Mouse (Mus musculus): Measurements from ENCODE around the gene Krt25.

Gene Krt25

DNA sequence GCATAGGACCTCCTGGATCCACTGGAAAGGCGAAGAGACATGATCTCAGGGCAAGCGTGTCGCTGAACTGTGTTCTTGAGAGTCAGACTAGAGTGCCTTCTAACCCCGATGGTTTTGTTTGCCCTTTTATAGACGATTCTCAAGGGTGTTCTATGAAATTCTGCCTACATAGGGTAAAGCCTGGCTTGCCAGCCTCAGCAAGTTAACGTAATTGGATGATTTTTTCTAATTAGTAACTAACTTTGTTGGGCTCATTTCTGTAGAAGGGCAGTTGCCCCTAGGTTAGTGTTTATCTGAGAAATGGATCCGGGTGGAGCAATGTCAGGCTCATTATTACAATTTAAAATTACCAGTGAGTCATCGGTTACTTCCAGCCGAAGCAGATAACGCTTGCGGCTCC is at the start of gene Krt25:
TSS of gene Krt25 (minus strand) at position 101 of the 400 bp plus-strand sequence.
- DNase-seq: no peak

DNA sequence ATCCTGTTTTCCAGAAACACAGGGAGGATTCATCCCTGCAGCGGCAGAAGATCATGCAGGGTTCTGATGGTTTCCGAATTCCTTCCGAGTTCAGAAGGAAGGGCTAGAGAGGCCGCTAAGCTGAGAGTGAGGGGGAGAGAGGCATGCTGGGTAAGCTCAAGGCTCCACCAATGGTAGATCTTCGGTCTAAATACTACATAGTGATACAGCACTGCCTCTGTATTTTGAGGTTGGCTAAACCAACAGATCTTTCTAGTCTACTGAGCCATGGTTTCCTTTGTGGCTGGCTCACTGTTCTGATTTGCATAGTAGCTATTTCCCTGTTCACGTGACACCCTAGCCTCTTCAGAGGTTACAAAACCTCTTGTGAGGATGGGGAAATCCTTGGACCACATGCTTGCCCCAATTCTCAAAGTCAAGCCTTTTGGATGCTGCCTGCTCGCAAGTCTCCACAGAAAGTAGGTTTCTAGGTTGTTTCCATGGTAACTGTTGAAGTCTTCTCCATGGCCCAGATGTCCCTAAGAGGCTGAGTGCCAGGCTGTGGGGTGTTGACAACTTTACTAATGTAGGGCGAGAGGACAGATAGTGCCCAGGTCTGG is 47.2 kb upstream of the Krt25 start:
- DNase-seq: no peak

DNA sequence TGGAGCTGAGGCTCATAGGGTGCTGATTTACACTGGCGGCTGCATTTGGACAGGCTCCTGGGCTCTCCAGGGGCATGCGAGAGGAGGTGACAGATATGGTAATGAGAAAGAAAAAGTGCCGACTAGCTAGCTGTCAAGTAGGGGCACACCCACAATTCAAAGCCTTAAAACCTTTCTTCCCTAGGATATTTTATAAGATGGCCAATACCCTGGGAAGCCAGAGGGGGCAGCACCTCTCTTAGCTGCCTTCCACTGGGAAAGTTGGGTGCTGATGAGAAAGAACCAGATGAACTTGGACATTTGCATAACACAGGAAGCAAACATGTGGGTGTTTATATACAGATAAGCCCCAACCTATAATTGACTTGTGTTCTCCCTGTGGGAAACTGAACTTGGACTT is 46.5 kb upstream of the Krt25 start:
- DNase-seq: no peak

DNA sequence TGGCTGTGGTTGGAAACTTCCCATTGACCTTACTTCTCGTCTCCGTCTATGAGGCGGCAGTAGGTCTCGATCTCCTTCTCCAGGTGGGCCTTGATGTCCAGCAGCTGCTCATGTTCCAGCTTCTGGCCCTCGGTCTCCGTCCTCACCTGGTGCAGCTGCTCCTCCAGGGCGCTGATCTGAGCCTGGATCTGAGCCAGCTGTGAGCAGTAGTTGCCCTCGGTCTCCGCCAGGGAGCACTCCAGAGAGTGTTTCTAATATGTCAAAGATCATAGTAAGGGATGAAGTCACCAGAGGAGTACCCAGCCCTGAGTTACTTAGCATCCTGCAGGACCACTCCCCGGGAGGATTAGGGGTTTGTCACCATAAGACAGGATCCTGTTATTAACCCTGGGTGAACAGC is 44.0 kb upstream of the Krt25 start:
- peak in 1 of 2 experiments; percentile 25 for DNase-seq

DNA sequence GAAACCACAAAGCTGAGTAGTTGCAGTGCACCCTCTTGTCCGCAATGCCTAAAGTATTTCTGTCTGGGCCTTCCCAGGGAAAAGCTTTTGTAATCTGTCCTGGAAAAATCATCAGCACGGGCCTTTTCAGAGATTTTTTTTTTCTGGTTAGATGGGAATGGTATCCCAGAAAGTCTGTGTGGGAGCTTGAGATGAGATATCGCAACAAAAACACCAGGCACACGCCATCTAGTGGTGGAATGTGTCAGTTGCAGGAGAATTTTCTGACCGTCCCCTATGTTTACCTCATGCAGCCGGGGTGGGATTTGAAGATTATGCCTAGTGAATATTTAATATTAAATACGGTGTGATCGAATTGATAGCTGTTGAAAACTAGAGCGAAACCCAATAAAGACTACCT is 41.7 kb upstream of the Krt25 start:
- DNase-seq: peak in 1 of 2 experiments; percentile 22

DNA sequence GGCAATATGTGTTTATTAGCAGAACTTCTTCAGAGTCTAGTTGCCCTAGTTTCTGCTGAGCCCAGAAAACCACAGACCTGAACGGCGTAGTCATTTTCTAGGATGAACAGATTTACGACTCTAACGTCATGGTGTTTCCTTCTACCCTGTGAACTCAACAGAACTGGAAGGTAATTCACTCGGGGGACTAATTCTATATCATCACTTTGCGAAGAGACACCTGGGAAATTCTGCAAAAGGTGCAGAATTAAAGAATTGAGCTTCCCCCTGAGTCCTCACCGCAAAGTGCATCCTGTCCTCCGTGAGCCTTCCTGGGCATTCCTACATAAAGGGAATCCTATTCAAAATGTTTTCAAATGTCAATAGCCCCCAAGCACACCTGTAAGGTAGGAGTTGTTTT is 38.7 kb upstream of the Krt25 start:
- DNase-seq: no peak

DNA sequence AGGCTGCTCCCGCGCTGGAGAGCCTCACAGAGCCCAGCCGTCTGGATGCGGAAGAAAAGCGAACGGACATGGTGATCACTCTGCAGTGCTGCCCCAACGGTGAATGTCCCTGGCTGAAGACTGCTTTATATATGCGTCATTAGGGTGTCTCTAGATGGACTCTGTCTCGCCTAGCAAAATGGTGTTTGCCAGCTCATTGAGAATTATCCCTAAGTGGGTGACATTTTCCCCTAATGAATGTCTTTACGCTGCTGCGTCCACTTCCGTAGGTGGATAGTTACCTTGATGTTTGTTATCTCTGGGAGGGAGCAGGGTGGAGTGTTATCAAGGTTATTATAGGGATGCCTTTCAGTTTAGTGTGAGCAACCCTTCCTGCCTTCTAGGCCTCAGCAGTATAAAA is 28.3 kb upstream of the Krt25 start, which contains the start of gene Krt27:
TSS of gene Krt27 (minus strand) at position 101 of the 400 bp plus-strand sequence.
- no peak for DNase-seq

DNA sequence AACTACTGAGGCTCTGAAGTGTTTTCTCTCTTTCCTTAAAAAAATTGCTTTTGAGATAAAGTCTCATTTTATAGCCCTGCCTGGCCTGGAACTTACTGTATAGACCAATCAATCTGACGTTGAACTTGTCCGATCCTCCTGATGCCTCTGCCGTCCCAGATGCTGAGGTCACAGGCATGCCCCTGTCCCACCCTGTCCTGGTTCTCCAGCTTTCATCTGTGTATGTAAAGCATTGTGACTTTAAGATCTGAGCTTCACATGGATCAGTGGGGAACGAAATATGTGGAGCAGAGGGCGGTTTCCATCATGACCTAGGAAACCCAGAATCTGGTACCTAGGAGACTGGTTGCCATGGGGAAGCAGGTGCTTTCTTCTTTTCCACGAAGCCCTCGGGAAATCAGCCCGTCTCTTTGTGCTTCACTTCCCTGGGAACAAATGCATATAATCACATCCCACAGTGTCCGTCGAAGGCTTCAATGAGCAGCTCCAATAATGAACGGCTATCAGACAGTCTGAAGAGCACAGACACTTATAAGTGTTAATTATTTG is 16.6 kb upstream of the Krt25 start:
- no peak for DNase-seq

DNA sequence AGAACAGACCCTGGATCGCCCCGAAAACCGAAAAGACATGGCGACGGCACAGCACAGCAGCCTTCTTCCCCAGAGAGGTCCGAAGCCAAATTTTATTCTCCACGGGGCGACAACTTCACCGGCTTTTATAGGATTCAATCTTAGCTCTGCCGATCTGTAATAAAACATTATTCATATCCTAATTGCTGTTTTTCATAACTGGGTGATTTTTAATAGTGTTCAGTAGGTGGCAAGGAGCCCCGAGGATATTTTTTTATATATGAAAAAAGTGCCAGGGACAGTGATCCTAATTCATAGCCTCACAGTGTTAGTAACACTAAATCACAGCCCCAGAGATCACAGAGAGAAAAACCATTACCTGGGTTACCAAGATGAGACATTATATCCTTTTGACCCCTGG is 15.1 kb upstream of the Krt25 start, which contains the start of gene Krt26:
TSS of gene Krt26 (minus strand) at position 101 of the 400 bp plus-strand sequence.
- DNase-seq: no peak

DNA sequence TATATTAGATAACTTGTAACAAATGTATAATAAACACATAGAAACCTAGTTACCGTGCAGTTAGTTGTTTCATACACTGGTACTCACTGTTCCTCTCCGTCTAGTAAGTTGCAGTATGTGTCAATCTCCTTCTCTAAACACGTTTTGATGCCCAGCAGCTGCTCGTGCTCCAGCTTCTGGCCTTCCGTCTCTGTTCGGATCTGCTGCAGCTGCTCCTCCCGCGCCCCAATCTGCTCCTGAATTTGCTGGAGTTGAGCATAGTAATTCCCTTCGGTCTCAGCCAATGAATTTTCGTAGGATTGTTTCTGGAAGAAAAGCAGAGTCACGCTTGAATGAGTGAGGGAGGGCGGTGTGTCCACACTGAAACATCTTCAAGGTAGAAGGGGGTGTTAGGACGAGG is 10.7 kb upstream of the Krt25 start:
- DNase-seq: no peak

DNA sequence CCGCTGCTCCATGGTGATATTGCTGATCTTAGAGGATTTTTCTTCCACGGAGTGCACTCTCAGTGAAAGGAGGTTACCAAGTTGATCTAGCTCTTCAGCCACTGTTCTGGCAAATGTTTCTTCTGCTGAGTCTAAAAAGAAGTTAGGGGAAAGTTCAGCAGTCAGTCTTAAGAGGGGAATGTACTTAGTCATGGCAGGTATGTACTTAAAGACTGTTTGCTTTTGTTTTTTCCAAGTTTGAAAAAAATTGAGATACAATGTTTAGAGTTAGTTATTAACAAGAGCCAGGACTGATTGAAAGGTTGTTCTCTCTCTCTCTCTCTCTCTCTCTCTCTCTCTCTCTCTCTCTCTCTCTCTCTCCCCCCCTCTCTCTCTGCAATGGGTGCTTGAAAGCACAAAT is 6.9 kb upstream of the Krt25 start:
- no peak for DNase-seq

DNA sequence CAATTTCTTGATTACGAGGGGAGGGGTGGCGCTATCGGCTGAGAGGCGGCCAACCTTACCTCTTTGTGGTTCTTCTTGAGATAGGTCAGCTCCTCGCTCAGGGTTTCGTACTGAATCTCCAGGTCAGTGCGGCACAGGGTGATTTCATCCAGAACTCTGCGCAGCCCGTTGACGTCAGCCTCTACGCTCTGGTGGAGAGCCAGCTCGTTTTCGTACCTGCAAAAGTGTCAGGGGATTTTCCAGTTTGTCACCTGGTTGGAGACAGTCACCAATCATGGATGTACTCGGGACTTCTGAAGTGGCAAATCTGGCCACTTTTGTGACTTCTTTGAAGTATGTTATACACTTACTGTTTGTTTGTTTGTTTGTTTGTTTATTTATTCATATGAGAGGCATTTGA is 1.7 kb downstream of the Krt25 start:
- no peak for DNase-seq

DNA sequence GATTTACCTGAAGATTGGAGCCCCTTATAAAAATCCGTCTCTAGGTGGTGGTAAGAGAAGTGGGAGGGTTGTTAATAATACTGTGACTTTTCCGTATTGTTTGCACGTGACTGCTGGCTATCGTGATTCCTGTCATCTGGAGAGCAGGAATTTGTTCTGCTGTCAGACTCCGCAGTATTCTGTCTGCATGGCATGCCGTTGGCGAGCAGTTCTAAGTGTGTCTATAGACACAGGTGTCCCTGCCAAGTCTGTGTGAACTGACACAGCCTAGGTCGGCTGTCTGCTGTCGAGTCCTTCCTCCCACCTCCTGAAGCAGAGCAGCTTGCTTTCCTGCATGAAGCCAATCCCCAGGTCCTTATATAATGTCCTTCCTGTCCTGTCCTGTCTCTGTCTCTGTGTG is 3.6 kb downstream of the Krt25 start:
- DNase-seq: no peak

DNA sequence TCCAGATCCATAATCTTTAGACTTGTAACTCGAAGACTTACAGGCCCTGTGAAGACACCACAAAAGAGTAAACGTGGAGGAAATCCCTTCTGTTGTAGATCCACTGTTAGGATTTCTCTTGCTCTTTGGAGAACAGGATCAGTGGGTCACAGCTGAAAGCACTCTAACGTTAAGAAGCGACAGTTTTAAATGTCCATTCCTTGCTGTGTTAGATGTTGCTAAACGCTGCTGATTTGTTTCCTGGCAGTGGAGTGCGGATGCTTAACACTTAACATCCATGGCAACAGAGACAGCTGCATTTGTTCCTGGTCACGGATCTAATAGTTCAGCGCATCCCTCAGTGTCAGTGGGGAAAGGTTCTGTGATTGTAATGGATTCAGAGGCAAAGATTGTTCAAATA is 6.2 kb downstream of the Krt25 start:
- DNase-seq: no peak

DNA sequence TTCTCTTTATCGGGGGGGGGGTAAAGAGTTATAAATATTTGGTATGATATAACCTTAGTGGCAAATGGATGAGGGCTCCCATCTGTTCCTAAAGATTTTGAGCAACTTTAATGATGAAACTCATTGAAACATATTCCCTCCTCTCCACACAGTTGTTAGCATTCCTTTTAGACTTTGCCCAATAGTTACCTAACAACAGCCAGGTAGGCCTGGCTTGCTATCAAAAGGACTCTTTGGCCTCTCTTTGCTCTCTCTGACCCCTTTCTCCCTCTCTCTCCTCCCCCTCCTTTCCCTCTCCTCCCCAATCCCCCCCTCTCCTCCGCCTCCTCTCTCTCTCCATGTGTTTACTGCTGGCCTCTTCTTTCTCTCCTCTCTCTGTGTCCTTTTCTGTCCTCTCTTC is 8.2 kb downstream of the Krt25 start:
- DNase-seq: no peak

DNA sequence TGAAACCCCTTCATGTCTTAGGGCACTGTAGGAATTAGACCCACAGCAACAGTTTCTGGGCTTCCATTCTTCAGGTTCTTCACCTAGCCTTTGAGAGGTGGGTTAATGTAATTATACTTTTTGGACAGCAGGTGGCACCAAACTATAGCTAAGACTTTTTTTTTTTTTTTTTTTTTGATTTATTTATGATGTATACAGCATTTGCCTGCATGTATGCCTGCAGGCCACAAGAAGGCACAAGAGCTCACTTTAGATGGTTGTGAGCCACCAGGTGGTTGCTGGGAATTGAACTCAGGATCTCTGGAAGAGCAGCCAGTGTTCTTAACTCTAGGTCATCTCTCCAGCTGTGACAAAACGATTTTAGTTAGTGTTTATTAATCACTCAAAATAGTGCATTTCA is 11.9 kb downstream of the Krt25 start:
- peak in 1 of 2 experiments; percentile 4 for DNase-seq

DNA sequence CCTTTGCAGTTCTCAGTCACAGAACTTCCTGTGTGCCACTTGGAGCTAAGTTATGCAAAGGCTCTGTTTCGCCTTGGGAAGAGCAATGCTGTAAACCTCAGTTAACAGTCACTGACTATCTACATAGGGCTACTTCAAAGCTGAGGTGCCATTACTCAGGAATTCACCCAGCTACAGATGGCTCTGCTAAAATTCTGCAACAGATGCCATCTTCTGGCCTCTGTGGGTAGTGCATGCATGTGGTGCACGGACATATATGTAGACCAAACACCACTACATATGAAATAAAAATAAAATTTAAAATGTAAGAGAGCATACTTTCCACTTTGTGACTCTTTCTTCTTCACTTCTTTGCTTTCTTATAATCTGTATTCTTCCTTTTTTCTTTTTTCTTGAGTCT is 15.2 kb downstream of the Krt25 start:
- DNase-seq: peak; percentile 25 to 69

DNA sequence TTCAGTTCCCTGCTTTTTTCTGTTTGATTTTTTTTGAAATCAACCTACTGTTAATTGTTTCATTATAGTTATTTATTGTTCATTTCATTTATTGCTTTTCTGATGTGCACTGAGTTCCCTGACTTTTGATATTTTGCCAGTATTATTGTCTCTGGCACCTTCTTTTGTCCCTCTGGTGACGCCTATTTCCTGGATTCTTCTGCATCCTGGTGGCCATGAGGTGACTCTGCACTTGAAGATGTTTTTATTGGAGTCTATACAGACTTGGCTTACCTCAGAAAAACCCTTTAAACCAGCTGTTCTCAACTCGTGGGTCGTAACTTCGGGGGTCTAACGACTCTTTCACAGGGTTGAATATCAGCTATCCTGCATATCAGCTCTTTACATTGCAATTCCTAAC is 27.7 kb downstream of the Krt25 start:
- no peak for DNase-seq

DNA sequence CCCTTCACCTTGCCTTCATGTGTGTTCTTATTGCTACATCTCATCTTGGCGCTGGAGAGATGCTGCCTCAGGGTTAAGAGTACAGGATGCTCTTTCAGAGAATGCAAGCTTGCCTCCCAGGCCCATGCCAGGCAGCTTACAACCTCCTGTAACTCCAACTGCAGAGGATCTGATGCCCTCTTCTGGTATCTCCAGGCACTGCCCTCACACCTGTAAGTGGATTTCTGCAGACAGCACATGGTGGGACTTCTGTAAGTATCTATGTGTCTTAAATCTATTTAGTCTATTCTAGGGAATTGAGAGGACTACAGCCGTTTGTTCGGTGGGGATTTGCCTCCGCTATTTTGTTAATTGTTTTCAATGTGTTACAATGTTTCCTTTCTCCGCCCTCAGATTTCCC is 29.9 kb downstream of the Krt25 start:
- DNase-seq: peak; percentile 31 to 54

DNA sequence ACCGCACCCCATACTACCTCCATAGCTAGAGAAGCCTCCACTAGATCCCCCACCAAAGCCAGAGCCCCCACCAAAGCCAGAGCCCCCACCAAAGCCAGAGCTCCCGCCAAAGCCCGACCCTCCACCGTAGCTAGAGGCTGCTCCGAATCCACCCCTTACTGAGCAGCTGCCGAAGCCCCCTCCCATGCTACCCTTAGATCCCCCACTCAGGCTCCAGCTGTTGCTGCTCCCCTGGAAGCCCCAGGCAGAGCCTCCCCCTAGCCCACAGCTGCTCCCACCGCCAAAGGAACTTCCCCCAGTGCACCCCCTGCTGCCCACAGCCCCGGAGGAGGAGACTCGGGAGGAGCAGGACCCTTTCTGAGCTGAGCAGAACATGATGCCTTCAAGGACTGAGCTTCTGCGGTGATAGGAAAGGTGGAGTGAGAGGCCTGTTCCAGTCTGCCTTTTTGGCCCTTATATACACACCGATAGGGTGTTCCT is 37.9 kb downstream of the Krt25 start, which contains the start of gene Krt24:
TSS of gene Krt24 (minus strand) at position 430 of the 480 bp plus-strand sequence.
- DNase-seq: no peak

DNA sequence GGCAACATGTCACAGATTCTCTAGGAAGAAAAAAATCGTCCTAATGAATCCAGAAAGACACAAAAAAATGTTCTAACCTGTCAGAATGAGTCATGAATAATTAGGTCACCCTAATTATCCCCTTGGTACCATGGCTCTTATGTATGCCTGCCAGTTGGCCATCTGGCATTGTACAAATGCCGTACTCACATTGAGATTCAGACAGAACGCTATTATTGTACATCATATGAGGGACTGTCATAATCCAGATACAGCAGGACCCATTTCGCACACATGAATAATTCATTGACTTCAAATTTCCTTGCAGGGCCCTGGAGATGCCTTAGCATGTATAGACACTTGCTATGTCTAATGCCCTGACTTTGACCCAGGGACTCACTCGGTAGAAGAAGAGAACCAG is 38.7 kb downstream of the Krt25 start:
- no peak for DNase-seq

DNA sequence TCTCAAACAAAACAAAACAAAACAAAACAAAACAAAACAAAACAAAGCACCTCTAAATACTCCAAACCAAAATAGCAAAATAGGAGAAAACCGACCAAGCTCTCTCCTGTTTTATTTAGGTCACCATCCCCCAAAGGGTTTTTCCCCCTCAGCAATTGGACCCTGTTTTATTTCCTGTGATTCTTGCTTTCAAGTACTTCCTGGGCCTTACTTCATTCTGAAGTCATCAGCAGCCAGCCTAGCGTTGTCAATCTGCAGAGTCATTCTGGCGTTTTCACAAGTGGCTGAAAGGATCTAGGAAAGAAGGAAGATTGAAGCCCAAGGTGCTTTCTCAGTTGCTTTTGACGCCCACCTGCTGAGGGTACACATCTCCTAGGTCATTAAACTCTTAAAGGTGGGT is 39.4 kb downstream of the Krt25 start:
- DNase-seq: no peak

DNA sequence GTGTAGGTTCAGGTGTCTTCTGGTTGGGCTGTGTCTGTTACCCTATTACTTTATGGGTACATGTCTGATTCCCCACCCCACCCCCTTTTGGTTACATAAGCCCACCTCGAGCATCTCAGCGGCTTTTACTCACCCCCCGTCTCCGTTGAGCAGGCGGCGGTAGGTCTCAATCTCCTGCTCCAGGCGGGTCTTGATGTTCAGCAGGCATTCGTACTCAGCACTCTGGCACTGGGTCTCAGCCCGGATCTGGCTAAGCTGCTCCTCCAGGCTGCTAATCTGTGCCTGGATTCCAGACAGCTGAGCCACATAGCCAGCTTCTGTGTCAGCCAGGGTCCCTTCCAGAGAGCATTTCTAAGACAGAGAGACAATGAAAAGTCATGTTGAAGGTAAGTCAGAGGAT is 41.6 kb downstream of the Krt25 start:
- DNase-seq: no peak

DNA sequence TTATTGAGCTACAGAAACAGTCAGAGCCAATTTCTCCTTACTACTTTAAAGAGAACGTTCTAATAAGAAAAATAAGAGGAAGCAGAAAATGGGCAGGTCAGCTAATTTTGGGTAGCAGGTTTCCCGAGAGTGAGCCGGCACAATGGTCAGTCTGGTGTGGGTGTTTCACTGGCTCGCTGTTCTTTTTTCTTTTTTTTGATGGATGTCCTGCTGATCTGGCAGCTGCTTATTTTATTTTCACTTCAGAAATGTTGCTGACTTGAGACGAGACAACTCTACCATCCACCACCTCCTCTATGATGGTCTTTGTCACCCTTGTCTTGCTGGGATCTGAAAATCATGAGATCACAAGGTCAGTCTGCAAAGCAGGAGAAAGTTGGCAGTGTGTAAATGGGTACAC is 42.8 kb downstream of the Krt25 start:
- DNase-seq: no peak

DNA sequence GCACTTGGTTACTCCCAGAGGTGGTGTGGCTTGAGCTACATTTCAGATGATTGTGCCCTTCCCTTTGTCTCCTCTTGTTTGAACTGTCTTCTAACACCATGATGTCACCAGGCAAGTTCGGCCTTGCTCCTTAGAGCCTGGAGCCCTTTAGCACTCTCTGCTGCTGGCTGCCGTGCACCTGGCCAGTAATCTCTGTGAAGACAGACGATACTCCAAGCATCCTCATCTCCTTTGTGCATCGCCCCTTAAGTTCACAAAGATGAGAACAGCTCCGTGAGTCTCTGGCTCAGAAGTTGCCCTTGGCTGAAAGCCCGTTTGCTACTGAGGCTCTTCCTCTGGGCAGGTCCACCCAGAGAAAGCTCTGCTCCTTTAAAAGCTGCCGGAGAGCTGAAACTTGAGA is 46.0 kb downstream of the Krt25 start:
- DNase-seq: no peak
